12 mouse cellular contexts compared by ENCODE assay signal in the genomic region with DNA sequence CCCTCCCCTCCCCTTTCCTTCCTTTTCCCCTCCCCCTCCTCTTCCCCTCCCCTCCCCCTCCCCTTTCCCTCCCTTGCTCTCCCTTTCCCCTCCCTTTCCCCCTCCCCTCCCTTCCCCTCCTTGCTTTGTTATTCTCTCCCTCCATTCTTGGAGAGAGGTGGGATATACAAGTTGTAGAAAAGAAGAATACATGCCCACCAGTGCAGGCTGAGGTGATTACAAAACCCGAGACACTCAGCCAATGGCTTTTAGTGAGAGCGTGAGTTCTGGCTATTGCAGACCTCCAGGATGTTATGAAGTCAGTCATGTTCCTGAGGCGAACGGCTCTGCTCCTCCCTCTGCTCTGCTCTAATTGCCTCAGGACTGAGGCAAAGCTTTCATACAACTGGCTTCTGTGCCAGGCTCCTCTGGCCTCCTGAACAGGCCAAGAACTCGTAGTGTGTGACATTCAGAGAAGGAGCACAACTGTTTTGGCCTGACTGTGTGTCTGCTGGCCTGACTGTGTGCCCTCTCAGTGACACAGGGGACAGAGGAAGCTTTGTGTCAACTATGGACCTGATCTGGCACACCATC. TPM values are rescaled to one million over a fixed set of nuclear protein-coding genes. Genes with fewer than 3 reads are reported as not detected.
DNase-seq lines count a peak whose midpoint lies in the region; ATAC-seq and TF ChIP-seq lines count a peak whose summit lies in the region.
"Had no signal": no experiment of that assay in that cellular context is flagged by ENCODE, and none has a peak within 500 bp of the region (broad histone marks: within the 10 kb centered on the region; RNA-seq: fewer than 3 reads in every experiment).

No protein-coding gene starts in this region.

- TF ChIP-seq CTCF in brain, embryonic 14.5 days (IDR thresholded peaks at IDR 0.05; ENCODE audit: borderline replicate concordance, extremely low read depth, insufficient read depth, insufficient read length) = no peak
- TF ChIP-seq CTCF in lung, postnatal 0 days (IDR thresholded peaks at IDR 0.05) = no peak

- peaks cover 3% of the 10 kb centered on the region; the same call in 1 of the 2 replicates for H3K4me1 ChIP-seq in intestine, embryonic 15.5 days (replicated peaks)
- H3K4me1 ChIP-seq in intestine, embryonic 16.5 days (ENCODE audit: control insufficient read depth, insufficient read depth, low read length) = no peaks in the 10 kb centered on the region
- H3K4me1 ChIP-seq in lung, postnatal 0 days (ENCODE audit: insufficient read depth, low read depth, low read length) = no peaks in the 10 kb centered on the region

- no peaks in the 10 kb centered on the region for H3K9me3 ChIP-seq in intestine, embryonic 15.5 days
- no peaks in the 10 kb centered on the region for H3K9me3 ChIP-seq in intestine, embryonic 16.5 days (ENCODE audit: control insufficient read depth, low read length)
- H3K9me3 ChIP-seq in lung, postnatal 0 days (ENCODE audit: low read length) = no peaks in the 10 kb centered on the region

- H3K36me3 ChIP-seq in intestine, embryonic 15.5 days = no peaks in the 10 kb centered on the region
- no peaks in the 10 kb centered on the region for H3K36me3 ChIP-seq in intestine, embryonic 16.5 days (ENCODE audit: control insufficient read depth, insufficient read depth, low read length)
- H3K36me3 ChIP-seq in lung, postnatal 0 days (ENCODE audit: insufficient read depth, low read length) = no peaks in the 10 kb centered on the region

- no peak overlapping the region for H3K9ac ChIP-seq in intestine, embryonic 15.5 days
- H3K9ac ChIP-seq in intestine, embryonic 16.5 days (ENCODE audit: low read depth, low read length) = no peak overlapping the region
- no peak overlapping the region for H3K9ac ChIP-seq in lung, postnatal 0 days (replicated peaks; ENCODE audit: low read depth)

- no peaks in the 10 kb centered on the region for H3K27me3 ChIP-seq in intestine, embryonic 15.5 days (replicated peaks)
- no peaks in the 10 kb centered on the region for H3K27me3 ChIP-seq in intestine, embryonic 16.5 days (replicated peaks; ENCODE audit: control insufficient read depth, insufficient read depth, low read length)
- no peaks in the 10 kb centered on the region for H3K27me3 ChIP-seq in lung, postnatal 0 days (replicated peaks; ENCODE audit: insufficient read depth, low read length)

- no peak overlapping the region for H3K4me3 ChIP-seq in intestine, embryonic 15.5 days (replicated peaks)
- H3K4me3 ChIP-seq in intestine, embryonic 16.5 days (ENCODE audit: low read length) = no peak overlapping the region
- H3K4me3 ChIP-seq in lung, postnatal 0 days (ENCODE audit: low read depth, low read length) = no peak overlapping the region

- TF ChIP-seq POLR2A in brain, embryonic 14.5 days (IDR thresholded peaks at IDR 0.05; ENCODE audit: borderline replicate concordance, extremely low read depth, insufficient read depth, insufficient read length, poor library complexity, severe bottlenecking) = no peak

- peak; percentile 39 for DNase-seq in adipocyte (ENCODE audit: low spot score)
- DNase-seq in brain, embryonic 14.5 days (ENCODE audit: low read depth) = peak; percentile 14
- peak; percentile 52 for DNase-seq in lung, postnatal 0 days (ENCODE audit: low spot score)
- DNase-seq in cerebellum, postnatal 10 days = no peak
- no peak for DNase-seq in thymus, postnatal 4 days
- DNase-seq: kidney, postnatal 36 days; right cerebral cortex, postnatal 4 days had no signal

- ATAC-seq in intestine, embryonic 15.5 days = no peak; the same call in 1 of the 2 replicates
- ATAC-seq in intestine, embryonic 16.5 days = no peak
- ATAC-seq in lung, postnatal 0 days = peak; percentile 78
- ATAC-seq: activated CD4-positive, CD25-positive, alpha-beta regulatory T cell, adult 4 months had no signal

- H3K27ac ChIP-seq in intestine, embryonic 15.5 days = peak overlapping the region; percentile 44; the same call in 1 of the 2 replicates
- H3K27ac ChIP-seq in intestine, embryonic 16.5 days (ENCODE audit: low read length) = no peak overlapping the region
- H3K27ac ChIP-seq in lung, postnatal 0 days (ENCODE audit: low read length) = peak overlapping the region; percentile 54
- H3K27ac ChIP-seq: macrophage had no signal

- WGBS in intestine, embryonic 15.5 days = 33% methylated on average over 5 of the region's 5 CpGs
- 33% methylated on average over 5 of the region's 5 CpGs for WGBS in intestine, embryonic 16.5 days
- 21% methylated on average over 5 of the region's 5 CpGs for WGBS in lung, postnatal 0 days

- TF ChIP-seq EP300 in lung, postnatal 0 days (IDR thresholded peaks at IDR 0.05) = no peak

- no peak overlapping the region for H3K4me2 ChIP-seq in intestine, embryonic 15.5 days (replicated peaks)
- H3K4me2 ChIP-seq in intestine, embryonic 16.5 days (ENCODE audit: low read depth, low read length) = no peak overlapping the region
- no peak overlapping the region for H3K4me2 ChIP-seq in lung, postnatal 0 days (replicated peaks; ENCODE audit: low read depth, low read length)
- H3K4me2 ChIP-seq: heart, embryonic 11.5 days had no signal

RNA-seq across cellular contexts. Expression of gene Ednra, which starts 28.7 kb away (rescaled TPM):
- 18.8 and 20.3 TPM in 2 replicates for polyA plus RNA-seq in intestine, embryonic 15.5 days (2015; fragmentation: Nextera tagmentation; extraction: Ambion mirVana)
- polyA plus RNA-seq in intestine, embryonic 16.5 days (2015; fragmentation: Nextera tagmentation; extraction: Ambion mirVana) = 14.5 and 16.1 TPM in 2 replicates
- polyA plus RNA-seq in brain, embryonic 14.5 days (2012; rRNA removed) = 8.5 and 12.5 TPM in 2 replicates
- 54.6 and 57.6 TPM in 2 replicates for polyA plus RNA-seq in lung, postnatal 0 days (2015; fragmentation: Nextera tagmentation; extraction: Ambion mirVana)
- polyA plus RNA-seq: activated CD4-positive, CD25-positive, alpha-beta regulatory T cell, adult 4 months; macrophage had no signal

Comparison
In these comparisons a context has a peak if more than half of its experiments do, and no peak if none do; other contexts are left out.
1. DNase-seq: peak in adipocyte (single experiment), brain, embryonic 14.5 days (single experiment) and lung, postnatal 0 days (single experiment); none in cerebellum, postnatal 10 days (0 of 2) and thymus, postnatal 4 days (single experiment).